Mouse (Mus musculus) brown adipose tissue, adult 24 weeks (tissue): ENCODE measurements around the gene Dnhd1. TPM values are rescaled to one million over a fixed set of nuclear protein-coding genes. Genes with fewer than 3 reads are reported as not detected.

ENCODE experiments used
- polyA plus RNA-seq: library from polyadenylated mRNA; stranded (reverse); fragments of >200 nt; gene quantifications from 2 replicates; pipeline ENCODE4 v1.2.4, GENCODE M21; 2012; ENCODE audit not compliant: missing spikeins, insufficient read depth, insufficient read length

The Dnhd1 gene
- polyA plus RNA-seq, 1 experiment, result 1.6 TPM

Other genes with a start within 250 kb of the Dnhd1 start
- gene Cnga4, start 246.3 kb upstream of the Dnhd1 start, polyA plus RNA-seq, result not detected in 2 replicates
- not detected in 2 replicates for gene Cckbr, start 225.1 kb upstream of the Dnhd1 start, polyA plus RNA-seq
- 26.8 and 32.1 TPM in 2 replicates for gene Cavin3, start 168.5 kb upstream of the Dnhd1 start, polyA plus RNA-seq
- gene Smpd1, start 96.5 kb upstream of the Dnhd1 start, polyA plus RNA-seq, result 66.9 and 75.0 TPM in 2 replicates
- gene Apbb1, start 69.2 kb upstream of the Dnhd1 start, polyA plus RNA-seq, result 4.7 and 5.9 TPM in 2 replicates
- 2.8 TPM in 1 of 2 replicates, not detected in the other for gene Hpx, start 50.7 kb upstream of the Dnhd1 start, polyA plus RNA-seq
- gene Trim3, start 17.3 kb upstream of the Dnhd1 start, polyA plus RNA-seq, result 11.1 and 15.2 TPM in 2 replicates
- 161 and 175 TPM in 2 replicates for gene Timm10b, start 10.8 kb upstream of the Dnhd1 start, polyA plus RNA-seq
- 25.8 and 26.9 TPM in 2 replicates for gene Arfip2, start 10.4 kb upstream of the Dnhd1 start, polyA plus RNA-seq
- 3.1 and 6.7 TPM in 2 replicates for gene Gm45799, start 10.3 kb upstream of the Dnhd1 start, polyA plus RNA-seq
- gene Ilk, start 85.8 kb downstream of the Dnhd1 start, polyA plus RNA-seq, result 72.1 and 106 TPM in 2 replicates
- 5.7 and 11.3 TPM in 2 replicates for gene Rrp8, start 86.6 kb downstream of the Dnhd1 start, polyA plus RNA-seq
- gene Taf10, start 93.5 kb downstream of the Dnhd1 start, polyA plus RNA-seq, result 146 and 163 TPM in 2 replicates
- 64.0 and 83.2 TPM in 2 replicates for gene Tpp1, start 101.4 kb downstream of the Dnhd1 start, polyA plus RNA-seq
- gene Dchs1, start 136.8 kb downstream of the Dnhd1 start, polyA plus RNA-seq, result 0.55 and 0.71 TPM in 2 replicates
- gene Mrpl17, start 160.3 kb downstream of the Dnhd1 start, polyA plus RNA-seq, result 175 and 225 TPM in 2 replicates